Mouse (Mus musculus): ENCODE data around the gene Agap1. TPM values are rescaled to one million over a fixed set of nuclear protein-coding genes. Genes with fewer than 3 reads are reported as not detected.

Agap1 gene
- total and polyA plus RNA-seq, 3 experiments = 0.01 TPM; not detected in 2

DNA sequence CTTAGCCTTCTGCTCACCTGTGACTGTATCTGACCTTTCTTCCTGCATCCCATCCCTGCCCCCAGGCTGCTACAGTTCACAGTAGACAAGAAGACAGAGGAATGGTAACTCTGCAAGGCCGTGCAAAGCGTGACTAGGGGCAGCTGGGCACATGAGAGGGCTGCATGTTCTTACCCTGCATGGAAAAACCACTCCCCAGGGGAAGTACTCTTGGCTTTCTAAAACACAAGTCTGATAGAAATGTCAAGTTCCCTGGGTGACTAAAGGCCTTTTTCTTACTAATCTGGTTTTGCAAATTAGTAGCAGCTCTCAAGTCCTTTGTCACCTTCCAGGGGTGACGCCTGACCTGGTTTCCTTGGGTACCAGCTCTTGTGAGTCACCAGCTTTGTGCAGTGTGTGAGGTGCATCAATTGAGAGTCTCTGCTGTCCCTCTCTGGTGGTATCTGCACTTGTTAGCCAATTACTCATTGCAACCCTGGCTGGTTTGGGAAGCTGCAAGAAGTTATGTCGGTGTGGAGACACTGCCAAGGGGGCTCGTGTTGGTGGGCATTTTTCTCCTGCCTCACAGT, 246.6 kb downstream of the Agap1 start:
- Histone ChIP-seq H3K36me3 (ENCODE audit: control insufficient read depth in 1 of 2, insufficient read depth in 2 of 2, low read length in 2 of 2) (no peaks in the 10 kb centered on the region), H3K79me2 (ENCODE audit: control insufficient read depth, insufficient read depth, low read length, poor library complexity) (no peaks in the 10 kb centered on the region), H3K4me3 (ENCODE audit: control insufficient read depth in 1 of 2, insufficient read depth in 1 of 2, low read depth in 2 of 2, low read length in 2 of 2) (no peak overlapping the region), H3K27ac (ENCODE audit: control insufficient read depth, low read depth, low read length) (no peak overlapping the region), H3K4me1 (ENCODE audit: control insufficient read depth in 1 of 2, insufficient read depth in 2 of 2, low read length in 2 of 2) (no peaks in the 10 kb centered on the region), H3K27me3 (ENCODE audit: control insufficient read depth in 1 of 2, insufficient read depth in 2 of 2, low read length in 2 of 2) (no peaks in the 10 kb centered on the region), H3K9me3 (replicated peaks; ENCODE audit: insufficient read depth, low read length) (no peaks in the 10 kb centered on the region), H3K9ac (ENCODE audit: control insufficient read depth, low read depth, low read length, poor library complexity, severe bottlenecking) (no peak overlapping the region)
- no peak for TF ChIP-seq POLR2AphosphoS2 (IDR thresholded peaks at IDR 0.05; ENCODE audit: low read length)
- TF ChIP-seq ZNF384 (IDR thresholded peaks at IDR 0.05; ENCODE audit: low read depth, low read length) = no peak
- TF ChIP-seq TCF12 (IDR thresholded peaks at IDR 0.05; ENCODE audit: low read depth, low read length) = no peak
- TF ChIP-seq MEF2A (IDR thresholded peaks at IDR 0.05; ENCODE audit: extremely low read depth, insufficient replicate concordance, low read depth, low read length, poor library complexity, severe bottlenecking) = no peak
- no peak for TF ChIP-seq ZMIZ1 (IDR thresholded peaks at IDR 0.05; ENCODE audit: low read depth, low read length)
- TF ChIP-seq POLR2AphosphoS5 (IDR thresholded peaks at IDR 0.05; ENCODE audit: borderline replicate concordance, low read depth, low read length) = no peak
- TF ChIP-seq CHD2 (IDR thresholded peaks at IDR 0.05; ENCODE audit: low read length) = no peak
- no peak for TF ChIP-seq HCFC1 (IDR thresholded peaks at IDR 0.05; ENCODE audit: low read depth, low read length)
- no peak for TF ChIP-seq SMC3 (IDR thresholded peaks at IDR 0.05; ENCODE audit: low read depth, low read length)
- TF ChIP-seq NELFE (IDR thresholded peaks at IDR 0.05; ENCODE audit: low read depth, low read length) = no peak
- no peak for TF ChIP-seq ELF1 (IDR thresholded peaks at IDR 0.05; ENCODE audit: low read depth, low read length)
- no peak for TF ChIP-seq RCOR1 (IDR thresholded peaks at IDR 0.05; ENCODE audit: low read depth, low read length)
- TF ChIP-seq BHLHE40 (IDR thresholded peaks at IDR 0.05; ENCODE audit: borderline replicate concordance, low read depth, low read length) = no peak
- no peak for TF ChIP-seq NRF1 (IDR thresholded peaks at IDR 0.05; ENCODE audit: insufficient read depth, low read depth, low read length, poor library complexity, severe bottlenecking)
- no peak for TF ChIP-seq ZKSCAN1 (IDR thresholded peaks at IDR 0.05; ENCODE audit: low read depth, low read length)
- no peak for DNase-seq (ENCODE audit: low read depth, low spot score)

GRCm38 (mm10) chr1:89703294-89703693, 248.7 kb downstream of the Agap1 start:
- H3K9me3 ChIP-seq (replicated peaks; ENCODE audit: insufficient read depth, low read length) = no peaks in the 10 kb centered on the region
- no peaks in the 10 kb centered on the region for H3K4me1 ChIP-seq (ENCODE audit: control insufficient read depth in 1 of 2, insufficient read depth in 2 of 2, low read length in 2 of 2)
- H3K36me3 ChIP-seq (ENCODE audit: control insufficient read depth in 1 of 2, insufficient read depth in 2 of 2, low read length in 2 of 2) = no peaks in the 10 kb centered on the region
- H3K27ac ChIP-seq (ENCODE audit: control insufficient read depth, low read depth, low read length) = no peak overlapping the region
- no peaks in the 10 kb centered on the region for H3K27me3 ChIP-seq (ENCODE audit: control insufficient read depth in 1 of 2, insufficient read depth in 2 of 2, low read length in 2 of 2)
- no peak overlapping the region for H3K9ac ChIP-seq (ENCODE audit: control insufficient read depth, low read depth, low read length, poor library complexity, severe bottlenecking)
- H3K4me3 ChIP-seq (ENCODE audit: control insufficient read depth in 1 of 2, insufficient read depth in 1 of 2, low read depth in 2 of 2, low read length in 2 of 2) = no peak overlapping the region
- H3K79me2 ChIP-seq (ENCODE audit: control insufficient read depth, insufficient read depth, low read length, poor library complexity) = no peaks in the 10 kb centered on the region
- TF ChIP-seq UBTF (IDR thresholded peaks at IDR 0.05; ENCODE audit: borderline replicate concordance, insufficient read depth, low read depth, low read length) (no peak), MEF2A (IDR thresholded peaks at IDR 0.05; ENCODE audit: extremely low read depth, insufficient replicate concordance, low read depth, low read length, poor library complexity, severe bottlenecking) (no peak), GATA1 (IDR thresholded peaks at IDR 0.05; ENCODE audit: low read depth, low read length) (no peak), USF1 (IDR thresholded peaks at IDR 0.05; ENCODE audit: low read depth, low read length) (no peak), KAT2A (conservative IDR thresholded peaks at IDR 0.05; ENCODE audit: low read depth, low read length) (no peak), POLR2A (IDR thresholded peaks at IDR 0.05; ENCODE audit: control insufficient read depth in 1 of 2, insufficient read depth in 1 of 2, low read depth in 1 of 2, low read length in 2 of 2, poor library complexity in 1 of 2) (no peak)
- no peak for DNase-seq (ENCODE audit: low read depth, low spot score)

Data from MEL (cell line).